Mouse (Mus musculus) lung, embryonic 14.5 days (tissue): ENCODE measurements around the gene Olfr435. TPM values are rescaled to one million over a fixed set of nuclear protein-coding genes. Genes with fewer than 3 reads are reported as not detected.

ENCODE experiments used
- ATAC-seq: fragments of 200-750 bp; cut with Nextera tagmentation; 2 replicates; pipeline ENCODE4 v1.8.0; 2017; ENCODE audit warnings: mild to moderate bottlenecking, moderate TSS enrichment, moderate library complexity; ENCODE audit not compliant: insufficient read depth
- DNase-seq: peaks from one replicate; pipeline ENCODE4 v3.0.0-alpha.2; 2015
- H3K27ac ChIP-seq: fragments of 300-500 bp; sonication (generic); 2 replicates; pipeline ENCODE4 v1.5.1; 2014; ENCODE audit warnings: low read depth, mild to moderate bottlenecking, moderate library complexity
- H3K27me3 ChIP-seq: fragments of 300-500 bp; sonication (generic); 2 replicates; pipeline ENCODE4 v1.6.1; 2014; ENCODE audit warnings: low read length, control low read depth; ENCODE audit not compliant: insufficient read depth
- H3K36me3 ChIP-seq: fragments of 300-500 bp; sonication (generic); 2 replicates; pipeline ENCODE4 v1.6.1; 2014; ENCODE audit warnings: control low read depth; ENCODE audit not compliant: insufficient read depth
- H3K4me1 ChIP-seq: fragments of 300-500 bp; sonication (generic); 2 replicates; pipeline ENCODE4 v1.6.1; 2014; ENCODE audit warnings: antibody characterized with exemption, control low read depth; ENCODE audit not compliant: insufficient read depth
- H3K4me2 ChIP-seq: fragments of 300-500 bp; sonication (generic); 2 replicates; pipeline ENCODE4 v1.6.1; 2014; ENCODE audit warnings: mild to moderate bottlenecking
- H3K4me3 ChIP-seq: fragments of 300-500 bp; sonication (generic); 2 replicates; pipeline ENCODE4 v1.5.1; 2014; ENCODE audit warnings: low read depth, low read length
- H3K9ac ChIP-seq: fragments of 300-500 bp; sonication (generic); 2 replicates; pipeline ENCODE4 v1.6.1; 2014
- H3K9me3 ChIP-seq: fragments of 300-500 bp; sonication (generic); 2 replicates; pipeline ENCODE4 v1.6.1; 2016; ENCODE audit warnings: low read depth, low read length, control low read depth
- CTCF ChIP-seq: IDR thresholded peaks from 2 replicates; pipeline ENCODE4 v1.5.1; 2016; ENCODE audit warnings: antibody characterized with exemption, low read depth
- WGBS: fragments of 180-500 bp; shearing (Covaris S2); extraction: QIAGEN DNeasy Blood & Tissue Kit; methylation state at CpG from one replicate; pipeline ENCODE4 v1.1.7; 2014; 5-methylcytosine and 5-hydroxymethylcytosine counted together
- polyA plus RNA-seq: library from polyadenylated mRNA; unstranded; fragments of >200 nt; fragmentation: Nextera tagmentation; extraction: Ambion mirVana; gene quantifications from 2 replicates; pipeline ENCODE4 v1.2.1, GENCODE M21; 2014

Olfr435 gene
- not detected in 2 replicates for polyA plus RNA-seq

- no peak within 1 kb of the TSS for H3K4me2 ChIP-seq
- H3K9ac ChIP-seq: no peak within 1 kb of the TSS
- no peaks in the 10 kb centered on the region for H3K27me3 ChIP-seq
- no peak within 1 kb of the TSS for H3K4me3 ChIP-seq
- DNase-seq: peak; percentile 19
- no peak for TF ChIP-seq CTCF
- no peaks in the 10 kb centered on the region for H3K36me3 ChIP-seq
- no peaks in the 10 kb centered on the region for H3K9me3 ChIP-seq
- H3K27ac ChIP-seq: no peak within 1 kb of the TSS
- no peaks in the 10 kb centered on the region for H3K4me1 ChIP-seq
- ATAC-seq: no peak
These were observed at the start of gene Olfr435 for GRCm38 (mm10) chr6:43196781-43197180. Olfr435 (plus strand) TSS chr6:43197146.

GRCm38 (mm10) chr6:43159502-43159901, 37.4 kb upstream of the Olfr435 start:
- no peak overlapping the region for H3K27ac ChIP-seq
- no peaks in the 10 kb centered on the region for H3K36me3 ChIP-seq
- no peak for TF ChIP-seq CTCF
- H3K9me3 ChIP-seq: no peaks in the 10 kb centered on the region
- H3K4me3 ChIP-seq: no peak overlapping the region
- H3K27me3 ChIP-seq: no peaks in the 10 kb centered on the region
- ATAC-seq: no peak
- no peak for DNase-seq
- no peak overlapping the region for H3K9ac ChIP-seq
- no peaks in the 10 kb centered on the region for H3K4me1 ChIP-seq
- H3K4me2 ChIP-seq: no peak overlapping the region
- WGBS: 56% methylated on average over 1 of the region's 1 CpGs

GRCm38 (mm10) chr6:43162982-43163381, 34.0 kb upstream of the Olfr435 start, which contains the start of gene Olfr437:
Olfr437 (plus strand) TSS chr6:43163282.
- no peak for TF ChIP-seq CTCF
- Histone ChIP-seq H3K4me3 (no peak within 1 kb of the TSS), H3K27me3 (no peaks in the 10 kb centered on the region), H3K27ac (no peak within 1 kb of the TSS), H3K36me3 (no peaks in the 10 kb centered on the region), H3K4me1 (no peaks in the 10 kb centered on the region), H3K4me2 (no peak within 1 kb of the TSS), H3K9ac (no peak within 1 kb of the TSS), H3K9me3 (no peaks in the 10 kb centered on the region)
- ATAC-seq (no peak), DNase-seq (no peak)
- WGBS: 64% methylated on average over 3 of the region's 3 CpGs

GRCm38 (mm10) chr6:43167246-43167645, 29.7 kb upstream of the Olfr435 start:
- Histone ChIP-seq H3K4me1 (no peaks in the 10 kb centered on the region), H3K4me2 (no peak overlapping the region), H3K9ac (no peak overlapping the region), H3K4me3 (no peak overlapping the region), H3K36me3 (no peaks in the 10 kb centered on the region), H3K9me3 (no peaks in the 10 kb centered on the region), H3K27me3 (no peaks in the 10 kb centered on the region), H3K27ac (no peak overlapping the region)
- WGBS: 96% methylated on average over 4 of the region's 4 CpGs
- no peak for ATAC-seq
- DNase-seq: no peak
- no peak for TF ChIP-seq CTCF

- ATAC-seq (no peak), DNase-seq (no peak)
- Histone ChIP-seq H3K27me3 (no peaks in the 10 kb centered on the region), H3K4me3 (no peak within 1 kb of the TSS), H3K4me2 (no peak within 1 kb of the TSS), H3K9me3 (no peaks in the 10 kb centered on the region), H3K27ac (no peak within 1 kb of the TSS), H3K4me1 (no peaks in the 10 kb centered on the region), H3K36me3 (no peaks in the 10 kb centered on the region), H3K9ac (no peak within 1 kb of the TSS)
- 51% methylated on average over 4 of the region's 4 CpGs for WGBS
- no peak for TF ChIP-seq CTCF
These were observed 25.1 kb upstream of the Olfr435 start, which contains the start of gene Olfr13 for GRCm38 (mm10) chr6:43171840-43172239. Olfr13 (plus strand) TSS chr6:43172140.

GRCm38 (mm10) chr6:43178129-43178528, 18.8 kb upstream of the Olfr435 start:
- Histone ChIP-seq H3K4me2 (no peak overlapping the region), H3K27ac (no peak overlapping the region), H3K9me3 (no peaks in the 10 kb centered on the region), H3K9ac (no peak overlapping the region), H3K4me3 (no peak overlapping the region), H3K4me1 (no peaks in the 10 kb centered on the region), H3K36me3 (no peaks in the 10 kb centered on the region), H3K27me3 (no peaks in the 10 kb centered on the region)
- DNase-seq (no peak), ATAC-seq (peak; percentile 41; the same call in 1 of the 2 replicates)
- TF ChIP-seq CTCF: no peak
- WGBS: 48% methylated on average over 1 of the region's 1 CpGs

- no peaks in the 10 kb centered on the region for H3K36me3 ChIP-seq
- H3K4me3 ChIP-seq: no peak overlapping the region
- no peak for TF ChIP-seq CTCF
- DNase-seq: no peak
- no peak for ATAC-seq
- H3K4me2 ChIP-seq: no peak overlapping the region
- no peaks in the 10 kb centered on the region for H3K4me1 ChIP-seq
- H3K9me3 ChIP-seq: no peaks in the 10 kb centered on the region
- no peak overlapping the region for H3K9ac ChIP-seq
- WGBS: 38% methylated on average over 6 of the region's 6 CpGs
- H3K27me3 ChIP-seq: no peaks in the 10 kb centered on the region
- H3K27ac ChIP-seq: no peak overlapping the region
These were observed 18.1 kb upstream of the Olfr435 start for GRCm38 (mm10) chr6:43178584-43179501.
